Mouse (Mus musculus): ENCODE results near the gene Acad11. TPM values are rescaled to one million over a fixed set of nuclear protein-coding genes. Genes with fewer than 3 reads are reported as not detected.

The Acad11 gene
- polyA plus RNA-seq, 1 experiment, result not detected

DNA sequence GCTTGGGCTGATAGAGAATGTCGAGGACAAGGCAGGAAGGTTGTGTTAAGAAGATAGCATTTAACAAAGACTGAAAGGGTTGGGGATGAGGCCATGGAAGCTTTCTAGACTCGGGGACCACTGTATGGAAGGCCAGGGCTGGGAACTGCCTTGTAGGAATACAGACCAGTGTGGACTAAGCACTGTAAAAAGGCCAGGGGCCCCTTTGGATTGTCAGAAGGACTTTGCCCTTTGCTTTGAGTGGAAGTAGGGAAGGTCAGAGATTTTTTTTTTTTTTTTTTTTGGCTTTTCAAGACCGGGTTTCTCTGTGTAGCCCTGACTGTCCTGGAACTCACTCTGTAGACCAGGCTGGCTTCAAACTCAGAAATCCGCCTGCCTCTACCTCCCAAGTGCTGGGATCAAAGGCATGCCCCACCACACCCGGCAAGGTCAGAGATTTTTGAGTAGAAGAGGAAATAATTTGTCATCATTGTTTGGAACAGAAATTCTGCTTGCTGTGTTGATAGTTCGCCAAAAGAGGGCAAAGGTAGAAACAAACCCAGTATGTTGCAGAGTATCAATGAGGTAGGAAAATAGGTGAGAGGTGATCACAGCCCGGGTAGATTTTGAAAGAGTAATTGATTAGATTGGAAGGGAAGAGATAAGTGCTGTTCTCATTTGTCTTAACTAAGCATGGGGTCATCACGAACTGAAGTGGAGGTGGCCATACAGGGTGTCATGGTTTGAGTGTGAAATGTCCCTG is 7.9 kb downstream of the Acad11 start:
- H3K4me1 ChIP-seq (ENCODE audit: control insufficient read depth), result no peaks in the 10 kb centered on the region
- TF ChIP-seq TAL1 (IDR thresholded peaks at IDR 0.05; ENCODE audit: low read length), result no peak
- no peak overlapping the region for H3K4me3 ChIP-seq (replicated peaks)
- H3K27me3 ChIP-seq (ENCODE audit: control insufficient read depth), result no peaks in the 10 kb centered on the region
- H3K9me3 ChIP-seq (ENCODE audit: control insufficient read depth, low read length), result no peaks in the 10 kb centered on the region
- H3K36me3 ChIP-seq (ENCODE audit: control insufficient read depth), result no peaks in the 10 kb centered on the region; the same call in 1 of the 2 replicates

DNA sequence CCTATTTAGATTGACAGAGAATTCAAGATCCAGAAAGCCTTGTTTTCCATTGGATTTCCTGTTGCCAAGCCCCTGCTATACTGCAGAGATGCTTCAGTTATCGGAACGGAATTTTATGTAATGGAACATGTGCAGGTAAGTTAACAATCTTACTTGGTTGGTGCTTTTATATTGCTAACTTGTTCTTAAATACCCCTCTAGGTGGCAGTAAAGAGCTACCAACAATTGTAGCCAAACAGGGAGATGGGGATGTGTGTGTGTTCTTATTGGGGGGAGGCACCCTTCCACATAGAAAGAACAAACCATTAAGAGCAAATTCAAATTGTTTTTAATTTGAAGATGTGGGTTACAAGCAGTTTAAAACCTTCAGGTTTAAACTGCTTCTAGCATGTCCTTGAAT is 12.6 kb downstream of the Acad11 start:
- H3K4me1 ChIP-seq (ENCODE audit: control insufficient read depth), result no peaks in the 10 kb centered on the region
- no peak overlapping the region for H3K4me3 ChIP-seq (replicated peaks)
- H3K27me3 ChIP-seq (ENCODE audit: control insufficient read depth), result no peaks in the 10 kb centered on the region
- no peaks in the 10 kb centered on the region for H3K9me3 ChIP-seq (ENCODE audit: control insufficient read depth, low read length)
- H3K36me3 ChIP-seq (ENCODE audit: control insufficient read depth), result peaks cover 9% of the 10 kb centered on the region; the same call in 1 of the 2 replicates
- TF ChIP-seq TAL1 (IDR thresholded peaks at IDR 0.05; ENCODE audit: low read length) (no peak), GATA1 (IDR thresholded peaks at IDR 0.05; ENCODE audit: low read length) (no peak)

DNA sequence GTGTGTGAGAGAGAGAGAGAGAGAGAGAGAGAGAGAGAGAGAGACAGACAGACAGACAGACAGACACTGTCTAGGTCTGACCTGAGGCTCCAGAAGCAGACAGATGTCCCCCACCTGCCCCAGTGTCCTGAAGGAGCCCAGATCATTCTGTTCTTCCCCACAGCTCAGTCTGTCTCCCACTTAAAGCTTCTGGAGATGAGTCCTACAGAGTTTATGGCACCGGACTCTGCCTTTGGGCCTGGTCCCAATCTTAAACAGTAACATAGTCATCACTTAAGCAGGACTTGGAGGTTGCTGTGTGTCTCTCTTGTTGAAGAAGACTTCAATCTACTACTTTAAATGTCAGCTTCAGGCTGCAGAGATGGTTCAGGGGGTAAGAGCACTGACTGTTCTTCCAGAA is 15.6 kb downstream of the Acad11 start:
- no peaks in the 10 kb centered on the region for H3K27me3 ChIP-seq (ENCODE audit: control insufficient read depth)
- no peaks in the 10 kb centered on the region for H3K9me3 ChIP-seq (ENCODE audit: control insufficient read depth, low read length)
- no peaks in the 10 kb centered on the region for H3K4me1 ChIP-seq (ENCODE audit: control insufficient read depth)
- H3K4me3 ChIP-seq (replicated peaks), result no peak overlapping the region
- no peak for TF ChIP-seq TAL1 (IDR thresholded peaks at IDR 0.05; ENCODE audit: low read length)
- TF ChIP-seq GATA1 (IDR thresholded peaks at IDR 0.05; ENCODE audit: low read length), result no peak
- H3K36me3 ChIP-seq (ENCODE audit: control insufficient read depth), result peaks cover 9% of the 10 kb centered on the region; the same call in 1 of the 2 replicates

DNA sequence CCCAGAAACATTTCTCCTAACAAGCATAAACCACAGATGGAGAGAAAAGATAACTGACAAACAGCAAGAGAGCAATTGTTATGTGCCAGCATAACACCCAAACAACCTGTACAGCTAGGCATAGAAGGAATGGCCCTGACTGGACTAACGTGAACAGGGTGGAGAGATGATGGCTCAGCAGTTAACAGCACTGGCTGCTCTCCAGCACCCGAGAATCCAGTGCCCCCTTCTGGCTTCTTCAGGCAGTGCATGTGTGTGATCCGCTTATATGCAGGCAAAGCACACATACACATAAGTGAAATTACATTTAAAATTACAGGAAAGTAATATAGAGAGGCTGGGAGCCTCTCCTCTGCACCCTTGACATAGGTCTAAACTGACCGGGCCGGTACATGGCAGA is 16.2 kb downstream of the Acad11 start:
- TF ChIP-seq GATA1 (IDR thresholded peaks at IDR 0.05; ENCODE audit: low read length), result no peak
- TF ChIP-seq TAL1 (IDR thresholded peaks at IDR 0.05; ENCODE audit: low read length), result no peak
- peaks cover 12% of the 10 kb centered on the region; the same call in 1 of the 2 replicates for H3K36me3 ChIP-seq (ENCODE audit: control insufficient read depth)

DNA sequence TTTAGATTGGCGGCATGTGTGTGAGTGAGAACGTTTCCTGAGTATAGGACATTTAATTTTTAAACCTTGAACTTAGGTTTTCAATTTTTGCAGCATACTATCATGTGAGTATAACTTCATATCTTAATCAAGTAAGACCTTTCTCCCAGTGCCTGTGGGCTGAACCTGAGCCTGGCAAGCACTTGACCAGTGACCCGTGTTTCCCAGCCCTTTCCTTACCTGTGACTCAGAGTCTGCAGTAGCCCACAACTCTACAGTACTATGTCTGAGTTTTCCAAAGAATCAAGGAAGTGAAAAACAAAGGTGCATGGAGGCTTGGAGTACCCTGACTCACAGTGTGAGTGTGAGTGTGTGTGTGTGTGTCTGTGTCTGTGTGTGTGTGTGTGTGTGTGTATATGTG is 16.9 kb downstream of the Acad11 start:
- Histone ChIP-seq H3K4me1 (ENCODE audit: control insufficient read depth) (no peaks in the 10 kb centered on the region), H3K9me3 (ENCODE audit: control insufficient read depth, low read length) (no peaks in the 10 kb centered on the region), H3K36me3 (ENCODE audit: control insufficient read depth) (peaks cover 12% of the 10 kb centered on the region; the same call in 1 of the 2 replicates), H3K27me3 (ENCODE audit: control insufficient read depth) (no peaks in the 10 kb centered on the region), H3K4me3 (replicated peaks) (no peak overlapping the region)
- no peak for TF ChIP-seq GATA1 (IDR thresholded peaks at IDR 0.05; ENCODE audit: low read length)
- no peak for TF ChIP-seq TAL1 (IDR thresholded peaks at IDR 0.05; ENCODE audit: low read length)

More for the DNA sequence above, 16.2 kb downstream of the Acad11 start:
- H3K9me3 ChIP-seq (ENCODE audit: control insufficient read depth, low read length), result no peaks in the 10 kb centered on the region
- H3K27me3 ChIP-seq (ENCODE audit: control insufficient read depth), result no peaks in the 10 kb centered on the region
- no peak overlapping the region for H3K4me3 ChIP-seq (replicated peaks)
- H3K4me1 ChIP-seq (ENCODE audit: control insufficient read depth), result no peaks in the 10 kb centered on the region

DNA sequence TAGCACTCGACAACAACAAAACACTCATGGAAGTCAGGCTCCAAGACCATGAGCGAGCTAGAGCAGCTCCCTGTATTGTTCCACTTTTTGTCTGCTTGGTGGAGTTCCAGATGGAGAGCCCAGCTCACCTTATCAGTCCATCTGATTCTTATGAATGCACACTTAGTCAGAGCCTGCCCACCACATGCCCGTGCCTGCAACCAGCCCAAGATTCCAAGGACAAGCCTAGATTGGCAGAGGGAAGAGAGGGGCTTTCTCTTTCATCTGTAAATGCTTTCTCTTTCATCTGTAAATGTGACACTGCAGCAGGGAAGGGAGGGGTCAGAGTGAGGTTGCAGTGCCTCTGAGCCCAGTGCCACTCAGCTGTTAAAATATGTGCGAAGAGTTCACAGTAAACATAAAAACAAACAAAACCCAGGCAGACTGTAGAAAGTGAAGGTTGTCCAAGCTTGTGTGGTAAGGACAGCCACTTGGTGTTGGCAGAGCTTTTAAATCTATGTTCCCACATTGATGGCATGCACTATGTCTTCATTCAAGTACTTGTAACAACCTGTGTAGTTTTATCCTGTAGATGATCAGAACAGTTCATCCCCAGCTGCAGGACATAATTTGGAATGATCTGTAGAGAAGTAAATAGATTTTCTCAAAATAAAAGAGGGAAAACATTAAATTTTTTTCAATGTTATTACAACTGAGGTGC is 22.7 kb downstream of the Acad11 start:
- Histone ChIP-seq H3K27me3 (ENCODE audit: control insufficient read depth) (no peaks in the 10 kb centered on the region), H3K4me1 (ENCODE audit: control insufficient read depth) (no peaks in the 10 kb centered on the region), H3K36me3 (ENCODE audit: control insufficient read depth) (peaks cover 6% of the 10 kb centered on the region; the same call in 1 of the 2 replicates), H3K9me3 (ENCODE audit: control insufficient read depth, low read length) (no peaks in the 10 kb centered on the region), H3K4me3 (replicated peaks) (no peak overlapping the region)
- no peak for TF ChIP-seq TAL1 (IDR thresholded peaks at IDR 0.05; ENCODE audit: low read length)
- TF ChIP-seq GATA1 (IDR thresholded peaks at IDR 0.05; ENCODE audit: low read length), result no peak

DNA sequence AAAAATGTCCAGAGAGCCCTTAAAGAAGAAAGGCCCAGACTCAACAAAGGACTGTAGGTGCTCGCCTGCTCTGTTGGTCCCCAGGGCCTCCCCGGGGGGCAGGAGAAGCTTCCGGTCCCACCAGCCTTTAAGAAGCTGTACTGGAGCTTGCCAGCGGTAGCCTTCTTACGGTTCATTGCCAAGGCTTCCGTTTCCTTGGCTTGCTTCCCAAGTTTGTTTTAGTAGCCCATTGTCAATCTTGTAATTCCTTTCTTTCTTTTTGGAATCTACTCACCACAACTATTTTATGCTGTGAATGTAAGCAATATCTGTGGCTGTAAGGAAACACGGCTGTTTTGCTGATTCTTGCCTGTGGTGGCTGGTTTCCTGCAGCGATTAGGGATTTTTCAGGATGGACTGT is 25.4 kb downstream of the Acad11 start:
- Histone ChIP-seq H3K4me3 (replicated peaks) (no peak overlapping the region), H3K27me3 (ENCODE audit: control insufficient read depth) (no peaks in the 10 kb centered on the region), H3K36me3 (ENCODE audit: control insufficient read depth) (peaks cover 8% of the 10 kb centered on the region; the same call in 1 of the 2 replicates), H3K9me3 (ENCODE audit: control insufficient read depth, low read length) (no peaks in the 10 kb centered on the region), H3K4me1 (ENCODE audit: control insufficient read depth) (no peaks in the 10 kb centered on the region)
- TF ChIP-seq TAL1 (IDR thresholded peaks at IDR 0.05; ENCODE audit: low read length) (no peak), GATA1 (IDR thresholded peaks at IDR 0.05; ENCODE audit: low read length) (no peak)

DNA sequence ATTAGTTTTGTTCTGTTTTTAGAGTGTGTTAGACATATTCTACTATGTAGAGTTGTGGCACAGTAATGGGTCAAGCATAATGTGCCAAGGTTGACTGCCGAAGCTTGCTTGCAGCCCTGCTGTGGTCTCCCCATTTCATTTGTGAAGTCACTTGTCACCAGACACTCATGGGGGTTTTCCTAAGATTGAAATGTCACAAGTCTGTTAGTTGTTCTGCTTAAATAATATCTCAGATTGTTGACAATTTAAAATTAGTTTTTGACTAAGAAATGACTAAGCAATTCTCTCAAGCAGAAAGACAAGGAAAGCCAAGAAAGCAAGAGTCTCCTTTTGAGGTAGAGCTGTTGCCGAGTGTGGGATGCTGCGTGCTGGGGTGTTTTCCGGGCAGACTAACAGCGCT is 29.8 kb downstream of the Acad11 start:
- Histone ChIP-seq H3K36me3 (ENCODE audit: control insufficient read depth) (peaks cover 4% of the 10 kb centered on the region; the same call in 1 of the 2 replicates), H3K9me3 (ENCODE audit: control insufficient read depth, low read length) (no peaks in the 10 kb centered on the region), H3K4me1 (ENCODE audit: control insufficient read depth) (no peaks in the 10 kb centered on the region), H3K27me3 (ENCODE audit: control insufficient read depth) (no peaks in the 10 kb centered on the region), H3K4me3 (replicated peaks) (no peak overlapping the region)
- no peak for TF ChIP-seq TAL1 (IDR thresholded peaks at IDR 0.05; ENCODE audit: low read length)
- TF ChIP-seq GATA1 (IDR thresholded peaks at IDR 0.05; ENCODE audit: low read length), result no peak

DNA sequence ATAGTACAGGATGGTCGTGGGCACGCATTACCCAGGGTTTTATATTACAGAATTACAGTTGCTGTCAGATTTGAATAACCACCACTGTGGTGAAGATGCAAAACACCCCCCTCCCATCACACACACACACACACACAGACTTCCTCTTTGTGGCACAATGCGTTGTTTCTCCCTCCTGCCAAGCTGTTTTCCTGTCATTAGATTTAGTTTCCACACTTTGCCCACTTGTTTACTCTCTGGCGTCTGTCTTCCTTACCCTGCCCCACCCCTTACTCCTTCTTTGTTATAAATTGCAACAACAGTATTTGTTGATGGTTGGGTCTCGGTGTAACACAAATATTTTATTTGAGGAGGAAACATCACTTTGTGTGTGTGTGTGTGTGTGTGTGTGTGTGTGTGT is 35.1 kb downstream of the Acad11 start:
- Histone ChIP-seq H3K4me1 (ENCODE audit: control insufficient read depth) (no peaks in the 10 kb centered on the region), H3K9me3 (ENCODE audit: control insufficient read depth, low read length) (no peaks in the 10 kb centered on the region), H3K36me3 (ENCODE audit: control insufficient read depth) (peaks cover 5% of the 10 kb centered on the region; the same call in 1 of the 2 replicates), H3K27me3 (ENCODE audit: control insufficient read depth) (no peaks in the 10 kb centered on the region), H3K4me3 (replicated peaks) (no peak overlapping the region)
- TF ChIP-seq GATA1 (IDR thresholded peaks at IDR 0.05; ENCODE audit: low read length), result no peak
- TF ChIP-seq TAL1 (IDR thresholded peaks at IDR 0.05; ENCODE audit: low read length), result no peak

Measured in erythroblast, embryonic 14.5 days (primary cell).